Mouse (Mus musculus): ENCODE data around the gene Pcbp3. TPM values are rescaled to one million over a fixed set of nuclear protein-coding genes. Genes with fewer than 3 reads are reported as not detected.
A peak's percentile ranks its signal among the peaks of the same experiment; 100 is the strongest.

Pcbp3 gene
- polyA plus RNA-seq, 1 experiment from 2014 or later = 58.4 TPM

- H3K9me3 ChIP-seq = no peaks in the 10 kb centered on the region
- H3K4me3 ChIP-seq = peak overlapping the region; percentile 20
- 17% methylated on average over 17 of the region's 17 CpGs for WGBS
- no peaks in the 10 kb centered on the region for H3K27me3 ChIP-seq (ENCODE audit: poor library complexity, severe bottlenecking)
- no peaks in the 10 kb centered on the region for H3K36me3 ChIP-seq (replicated peaks)
- H3K27ac ChIP-seq = peak overlapping the region; percentile 70
- H3K4me1 ChIP-seq = peaks cover 35% of the 10 kb centered on the region
- peak; percentile 73 for DNase-seq (ENCODE audit: extremely low spot score, low spot score)
Measured at GRCm38 (mm10) chr10:76732881-76733676, 228.6 kb downstream of the Pcbp3 start.

- Histone ChIP-seq H3K4me3 (no peak overlapping the region), H3K27me3 (ENCODE audit: poor library complexity, severe bottlenecking) (no peaks in the 10 kb centered on the region), H3K36me3 (replicated peaks) (no peaks in the 10 kb centered on the region), H3K4me1 (peaks cover 39% of the 10 kb centered on the region), H3K27ac (peak overlapping the region; percentile 70), H3K9me3 (no peaks in the 10 kb centered on the region)
- 74% methylated on average over 6 of the region's 6 CpGs for WGBS
- no peak for DNase-seq (ENCODE audit: extremely low spot score, low spot score)
Measured at GRCm38 (mm10) chr10:76732391-76732790, 229.3 kb downstream of the Pcbp3 start.

DNA sequence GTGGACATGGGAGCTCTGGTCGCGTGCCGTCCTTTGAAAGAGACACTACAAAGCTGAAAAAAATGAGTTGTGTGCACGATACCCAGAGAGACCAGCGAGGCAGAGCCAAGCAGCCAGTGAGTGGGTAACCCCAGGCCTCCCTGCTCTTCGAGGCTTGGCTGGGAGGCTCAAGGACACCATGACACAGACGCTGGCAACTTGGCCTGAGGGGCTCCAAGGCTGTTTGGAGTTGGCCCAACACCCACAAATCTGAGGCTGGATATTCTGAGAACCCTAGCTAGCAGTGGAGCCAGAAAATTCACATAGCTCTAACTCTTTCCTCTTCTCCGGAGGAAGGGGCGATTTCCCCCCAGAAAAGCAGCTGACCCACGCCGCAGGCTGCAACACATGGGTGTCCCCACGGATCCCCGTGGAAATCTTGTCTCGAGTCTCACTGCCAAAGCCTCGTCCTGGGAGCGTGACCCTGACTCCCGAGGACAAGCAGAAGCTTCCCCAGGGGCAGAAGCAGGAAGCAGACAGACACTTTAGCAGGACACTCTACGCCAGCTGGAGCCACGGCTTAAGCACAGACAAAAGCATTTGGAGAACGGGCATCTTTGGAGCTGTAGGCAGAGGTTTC lies 230.0 kb downstream of the Pcbp3 start:
- peaks cover 39% of the 10 kb centered on the region for H3K4me1 ChIP-seq
- H3K27me3 ChIP-seq (ENCODE audit: poor library complexity, severe bottlenecking) = peaks cover 6% of the 10 kb centered on the region; the same call in 1 of the 2 replicates
- H3K36me3 ChIP-seq (replicated peaks) = no peaks in the 10 kb centered on the region
- no peak overlapping the region for H3K4me3 ChIP-seq
- 79% methylated on average over 20 of the region's 20 CpGs for WGBS
- no peaks in the 10 kb centered on the region for H3K9me3 ChIP-seq
- DNase-seq (ENCODE audit: extremely low spot score, low spot score) = peak; percentile 13
- no peak overlapping the region for H3K27ac ChIP-seq

DNA sequence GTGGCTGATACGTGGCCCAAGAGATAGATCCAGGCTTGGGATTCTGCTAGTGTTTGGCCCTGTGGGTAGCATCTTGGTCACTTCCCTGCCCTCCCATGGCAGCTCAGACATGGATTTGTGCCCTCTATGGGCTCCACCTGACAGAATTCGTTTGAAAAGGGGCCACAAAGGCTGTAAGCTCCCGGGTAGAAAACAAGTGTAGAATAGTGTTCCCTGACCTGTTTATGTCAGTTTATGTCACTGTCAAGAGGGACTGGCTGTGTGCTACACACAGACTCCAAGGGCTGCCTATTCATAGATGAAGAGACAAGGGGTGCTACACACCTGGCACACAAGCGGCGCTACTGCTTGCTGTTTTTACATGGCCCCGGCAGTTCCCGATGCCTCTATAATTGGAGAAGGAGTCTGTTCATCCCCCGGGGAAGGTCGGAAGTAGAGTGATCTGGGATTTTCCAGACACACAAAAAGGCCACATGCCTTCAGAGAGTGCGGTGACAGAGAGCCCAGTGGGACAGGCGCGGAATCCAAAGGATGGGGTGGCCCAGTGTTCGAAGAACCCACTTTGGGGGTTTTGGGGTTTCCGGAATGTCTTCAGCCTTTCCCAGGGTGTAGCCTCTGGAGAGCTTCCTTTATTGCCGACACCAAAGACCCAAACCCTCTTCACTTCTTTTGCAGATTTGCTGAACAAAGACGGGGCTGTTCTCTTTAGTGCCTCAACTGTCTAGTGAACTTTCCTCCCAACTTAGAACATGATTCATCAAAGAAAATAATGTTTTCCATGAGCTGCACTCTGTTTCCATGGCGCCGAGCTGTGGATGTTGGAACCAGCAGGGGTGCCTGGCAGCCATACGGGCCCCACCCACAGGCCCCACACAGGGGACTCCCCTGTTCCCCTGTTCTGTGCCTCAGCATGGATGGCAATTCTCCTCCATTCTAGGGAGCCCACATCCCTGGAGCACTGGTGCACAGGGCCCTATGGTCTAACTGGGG lies 231.8 kb downstream of the Pcbp3 start:
- H3K4me3 ChIP-seq = no peak overlapping the region
- H3K4me1 ChIP-seq = peaks cover 46% of the 10 kb centered on the region
- peaks cover 6% of the 10 kb centered on the region; the same call in 1 of the 2 replicates for H3K27me3 ChIP-seq (ENCODE audit: poor library complexity, severe bottlenecking)
- DNase-seq (ENCODE audit: extremely low spot score, low spot score) = no peak
- WGBS = 84% methylated on average over 19 of the region's 19 CpGs
- no peak overlapping the region for H3K27ac ChIP-seq
- H3K9me3 ChIP-seq = no peaks in the 10 kb centered on the region
- H3K36me3 ChIP-seq (replicated peaks) = no peaks in the 10 kb centered on the region

GRCm38 (mm10) chr10:76728369-76728768 lies 233.3 kb downstream of the Pcbp3 start:
- peak; percentile 72 for DNase-seq (ENCODE audit: extremely low spot score, low spot score)
- Histone ChIP-seq H3K4me3 (peak overlapping the region; percentile 22; the same call in 1 of the 2 replicates), H3K27ac (peak overlapping the region; percentile 66; the same call in 1 of the 2 replicates), H3K36me3 (replicated peaks) (no peaks in the 10 kb centered on the region), H3K4me1 (peaks cover 41% of the 10 kb centered on the region), H3K27me3 (ENCODE audit: poor library complexity, severe bottlenecking) (peaks cover 6% of the 10 kb centered on the region; the same call in 1 of the 2 replicates), H3K9me3 (no peaks in the 10 kb centered on the region)
- 10% methylated on average over 11 of the region's 11 CpGs for WGBS

DNA sequence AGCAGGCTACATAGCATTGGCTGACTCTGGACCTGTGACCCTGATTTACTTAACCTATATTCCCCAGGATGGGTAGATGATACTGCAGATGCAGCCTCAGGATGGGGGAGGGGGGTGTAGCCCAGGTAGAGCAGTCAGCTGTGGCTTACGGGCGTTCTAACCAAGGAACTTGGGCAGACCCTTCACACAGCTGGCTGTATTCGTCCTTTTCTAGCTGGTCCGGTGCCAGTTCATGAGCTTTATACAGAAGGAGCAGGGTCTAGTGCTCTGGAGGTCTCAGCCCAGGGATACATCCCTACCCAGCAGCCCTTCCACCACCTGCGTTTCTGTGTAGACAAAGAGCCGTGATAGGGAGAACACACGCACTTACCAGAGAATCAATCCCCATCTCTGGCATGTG lies 234.4 kb downstream of the Pcbp3 start:
- whole genome bisulfite sequencing = 88% methylated on average over 7 of the region's 7 CpGs
- Histone ChIP-seq H3K27ac (no peak overlapping the region), H3K27me3 (ENCODE audit: poor library complexity, severe bottlenecking) (peaks cover 6% of the 10 kb centered on the region; the same call in 1 of the 2 replicates), H3K4me3 (no peak overlapping the region), H3K9me3 (no peaks in the 10 kb centered on the region), H3K36me3 (replicated peaks) (no peaks in the 10 kb centered on the region), H3K4me1 (peaks cover 31% of the 10 kb centered on the region)
- DNase-seq (ENCODE audit: extremely low spot score, low spot score) = no peak

DNA sequence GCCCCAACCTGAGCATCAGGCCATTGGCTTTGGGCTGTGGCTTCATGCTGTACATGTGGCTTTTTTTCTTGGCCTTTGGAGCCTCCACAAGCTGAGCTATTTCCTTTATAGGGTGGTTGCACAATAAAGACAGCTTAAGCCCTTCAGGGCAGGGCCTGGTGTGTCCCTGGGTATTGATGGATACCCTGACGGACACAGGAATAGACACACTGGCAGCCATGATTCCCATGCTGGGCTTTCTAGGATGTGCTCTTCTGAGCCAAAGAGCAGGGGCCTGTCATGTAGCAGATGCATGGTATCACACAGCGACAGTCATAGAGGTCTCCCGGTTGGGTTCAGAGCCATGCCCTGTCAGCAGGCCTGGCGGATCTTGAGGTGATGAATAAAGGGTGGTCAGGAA lies 234.8 kb downstream of the Pcbp3 start:
- H3K4me1 ChIP-seq = peaks cover 26% of the 10 kb centered on the region
- DNase-seq (ENCODE audit: extremely low spot score, low spot score) = no peak
- 93% methylated on average over 4 of the region's 4 CpGs for WGBS

DNA sequence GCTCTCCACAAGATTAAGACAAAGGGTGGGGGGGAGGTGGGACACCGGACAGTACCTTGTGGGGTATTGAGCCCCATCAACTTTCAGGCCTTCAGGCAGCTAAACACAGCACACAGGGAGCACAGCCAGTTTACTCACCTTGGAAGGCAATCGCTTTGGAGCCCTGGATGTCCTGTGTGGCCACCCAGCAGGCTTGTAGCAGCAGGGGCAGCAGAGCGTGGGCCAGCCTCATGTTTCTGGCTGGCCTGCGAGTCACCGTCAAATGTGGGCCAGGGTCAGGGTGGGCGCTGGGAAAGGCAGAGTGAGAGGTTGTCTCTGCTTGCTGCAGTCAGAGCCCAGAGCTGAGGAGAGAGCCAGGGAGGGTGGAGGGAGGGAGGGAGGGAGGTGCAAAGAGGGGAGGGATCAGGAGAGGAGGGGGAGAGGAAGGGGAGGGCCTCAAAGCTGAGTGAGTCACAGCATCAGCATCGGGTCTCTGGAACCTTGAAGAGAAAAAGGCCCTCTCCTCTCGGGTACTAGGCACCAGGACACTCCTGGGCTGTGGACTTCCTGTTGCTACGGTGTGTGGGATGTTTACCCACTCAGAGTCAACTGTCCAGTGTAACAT lies 235.9 kb downstream of the Pcbp3 start, which contains the start of gene Col6a1:
Gene Col6a1 (minus strand): TSS at position 487 of the 604 bp plus-strand sequence.
- peaks cover 20% of the 10 kb centered on the region for H3K4me1 ChIP-seq
- DNase-seq (ENCODE audit: extremely low spot score, low spot score) = no peak
- 0 out of 2 replicates have a peak within 1 kb of the TSS, but pooled peaks have one; percentile 35 for H3K27ac ChIP-seq
- WGBS = 30% methylated on average over 9 of the region's 9 CpGs
- H3K36me3 ChIP-seq (replicated peaks) = no peaks in the 10 kb centered on the region
- no peak within 1 kb of the TSS for H3K4me3 ChIP-seq
- peaks cover 6% of the 10 kb centered on the region; the same call in 1 of the 2 replicates for H3K27me3 ChIP-seq (ENCODE audit: poor library complexity, severe bottlenecking)
- H3K9me3 ChIP-seq = no peaks in the 10 kb centered on the region

More for the DNA sequence above, 234.8 kb downstream of the Pcbp3 start:
- Histone ChIP-seq H3K36me3 (replicated peaks) (no peaks in the 10 kb centered on the region), H3K27me3 (ENCODE audit: poor library complexity, severe bottlenecking) (peaks cover 6% of the 10 kb centered on the region; the same call in 1 of the 2 replicates), H3K27ac (no peak overlapping the region), H3K9me3 (no peaks in the 10 kb centered on the region), H3K4me3 (no peak overlapping the region)

DNA sequence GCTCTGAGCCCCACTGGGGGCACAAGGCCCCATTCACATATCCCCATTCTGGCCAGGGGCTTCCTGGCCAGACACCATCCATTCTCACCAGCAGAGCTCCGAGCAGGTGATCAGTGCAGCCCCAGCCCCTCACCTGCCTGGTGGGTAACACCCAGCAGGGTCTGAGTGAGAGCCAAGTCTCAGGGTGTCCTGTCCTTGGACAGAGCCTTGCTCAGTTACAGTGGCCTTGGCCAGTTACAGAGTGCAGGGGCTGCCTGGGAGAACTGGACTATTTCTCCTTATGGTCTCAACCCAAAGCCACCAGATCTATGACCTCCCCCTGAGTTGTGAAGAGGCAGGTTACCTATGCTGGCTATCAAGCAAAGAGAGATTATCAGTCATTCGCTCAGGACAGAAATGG lies 236.6 kb downstream of the Pcbp3 start:
- Histone ChIP-seq H3K4me1 (peaks cover 16% of the 10 kb centered on the region), H3K9me3 (no peaks in the 10 kb centered on the region), H3K4me3 (no peak overlapping the region), H3K36me3 (replicated peaks) (no peaks in the 10 kb centered on the region), H3K27ac (no peak overlapping the region), H3K27me3 (ENCODE audit: poor library complexity, severe bottlenecking) (peaks cover 6% of the 10 kb centered on the region; the same call in 1 of the 2 replicates)
- no peak for DNase-seq (ENCODE audit: extremely low spot score, low spot score)
- 82% methylated on average over 2 of the region's 2 CpGs for WGBS

DNA sequence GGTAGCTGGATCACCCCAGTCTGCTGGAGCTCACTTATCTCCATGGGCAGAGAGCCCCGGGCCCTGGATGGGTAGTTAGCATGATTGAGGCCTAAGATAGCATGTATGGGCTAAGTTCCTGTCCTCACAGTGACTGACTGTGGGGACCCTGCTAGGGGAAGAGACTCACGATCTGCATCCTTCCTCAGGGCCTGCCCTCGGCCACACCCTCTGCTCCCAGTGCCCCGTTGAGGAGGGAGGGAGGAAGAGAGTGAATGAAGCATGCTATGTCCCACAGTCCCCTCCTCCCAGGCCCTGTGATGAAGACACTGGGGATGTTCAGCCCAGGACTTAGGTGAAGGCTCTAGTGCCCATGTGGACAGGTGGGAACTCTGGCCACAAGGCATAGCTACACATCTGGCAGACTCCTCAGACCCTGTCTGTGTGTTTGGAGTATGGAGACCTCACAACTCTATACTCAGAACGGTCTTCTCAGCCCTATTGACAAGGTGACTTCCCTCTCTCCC lies 237.4 kb downstream of the Pcbp3 start:
- Histone ChIP-seq H3K9me3 (no peaks in the 10 kb centered on the region), H3K4me1 (peaks cover 15% of the 10 kb centered on the region), H3K27me3 (ENCODE audit: poor library complexity, severe bottlenecking) (peaks cover 6% of the 10 kb centered on the region; the same call in 1 of the 2 replicates), H3K36me3 (replicated peaks) (no peaks in the 10 kb centered on the region), H3K27ac (no peak overlapping the region), H3K4me3 (no peak overlapping the region)
- 64% methylated on average over 5 of the region's 5 CpGs for WGBS
- DNase-seq (ENCODE audit: extremely low spot score, low spot score) = no peak

DNA sequence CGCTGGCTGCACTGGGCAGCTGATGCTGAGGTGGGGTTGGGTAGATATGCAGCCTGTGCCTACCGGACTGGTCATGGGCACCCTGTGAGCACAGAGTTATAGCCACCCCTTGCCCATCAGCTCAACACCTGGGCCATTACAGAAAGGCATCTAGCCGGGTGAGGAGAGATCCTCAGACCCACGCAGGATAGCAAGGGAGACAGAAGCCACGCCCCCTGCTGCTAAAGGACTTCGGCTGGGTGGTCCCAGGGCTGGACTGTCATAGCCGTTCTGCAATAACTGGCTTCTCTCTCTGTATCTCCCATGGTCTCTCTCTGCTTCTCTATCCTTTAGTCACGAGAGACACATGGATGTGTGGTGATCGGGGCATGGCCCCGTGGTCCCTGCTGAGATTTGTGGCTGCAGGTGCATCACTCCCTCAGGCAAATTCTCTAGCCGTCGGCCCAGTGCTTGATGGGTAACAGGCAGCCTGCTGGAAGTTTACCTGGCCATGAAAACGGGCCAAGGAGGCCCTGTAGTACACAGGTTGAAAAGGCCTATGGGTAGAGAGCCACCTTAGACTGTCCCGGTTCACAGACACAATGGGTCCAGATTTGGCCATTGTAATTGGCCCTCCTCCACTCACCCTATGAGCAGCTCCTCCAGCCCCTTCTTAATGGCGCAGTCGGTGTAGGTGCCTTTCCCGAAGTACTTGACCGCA lies 238.8 kb downstream of the Pcbp3 start:
- DNase-seq (ENCODE audit: extremely low spot score, low spot score) = no peak
- Histone ChIP-seq H3K27me3 (ENCODE audit: poor library complexity, severe bottlenecking) (peaks cover 6% of the 10 kb centered on the region; the same call in 1 of the 2 replicates), H3K27ac (no peak overlapping the region), H3K4me1 (peaks cover 10% of the 10 kb centered on the region; the same call in 1 of the 2 replicates), H3K36me3 (replicated peaks) (no peaks in the 10 kb centered on the region), H3K4me3 (no peak overlapping the region), H3K9me3 (no peaks in the 10 kb centered on the region)
- 90% methylated on average over 18 of the region's 18 CpGs for WGBS
